Mouse (Mus musculus): ENCODE results near the gene Slc9a1. TPM values are rescaled to one million over a fixed set of nuclear protein-coding genes. Genes with fewer than 3 reads are reported as not detected.

The Slc9a1 gene
- polyA plus RNA-seq, 1 experiment from 2014 or later: 1.8 TPM

DNA sequence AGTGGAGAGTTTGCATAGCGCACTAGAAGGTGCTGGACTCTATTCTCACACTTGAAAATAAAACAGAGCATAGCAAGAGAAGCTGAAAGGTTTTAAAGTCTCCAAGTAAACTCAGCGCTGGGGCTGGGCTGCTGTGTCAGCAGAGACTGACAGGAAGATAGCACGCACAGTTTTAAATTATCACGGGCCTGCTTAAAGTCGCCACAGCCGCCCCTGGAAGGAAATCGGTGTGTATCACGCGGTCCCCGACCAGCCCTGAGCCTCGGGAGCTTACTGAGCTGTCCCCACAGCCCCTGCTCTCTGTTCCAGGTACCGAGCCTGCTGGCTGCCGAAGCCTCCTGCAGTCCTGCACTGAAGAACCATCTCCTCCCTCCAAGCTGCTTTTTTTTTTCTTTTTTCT is 32.5 kb downstream of the Slc9a1 start:
- ATAC-seq (no peak), DNase-seq (no peak)
- Histone ChIP-seq H3K9ac (replicated peaks) (peak overlapping the region; percentile 34; the same call in 1 of the 2 replicates), H3K27me3 (ENCODE audit: insufficient read depth, low read length) (no peaks in the 10 kb centered on the region), H3K4me3 (ENCODE audit: low read depth, low read length) (no peak overlapping the region), H3K27ac (ENCODE audit: low read depth) (peak overlapping the region; percentile 22; the same call in 1 of the 2 replicates), H3K4me1 (ENCODE audit: insufficient read depth) (peaks cover 21% of the 10 kb centered on the region), H3K9me3 (ENCODE audit: low read length) (no peaks in the 10 kb centered on the region), H3K36me3 (replicated peaks; ENCODE audit: insufficient read depth, low read length) (peaks cover 2% of the 10 kb centered on the region; the same call in 1 of the 2 replicates), H3K4me2 (ENCODE audit: low read depth, low read length) (peak overlapping the region; percentile 4; the same call in 1 of the 2 replicates)
- 30% methylated on average over 13 of the region's 13 CpGs for WGBS (ENCODE audit: insufficient replicate concordance)
- TF ChIP-seq EP300 (IDR thresholded peaks at IDR 0.05; ENCODE audit: low read depth) (no peak), CTCF (IDR thresholded peaks at IDR 0.05; ENCODE audit: low read depth) (no peak)

DNA sequence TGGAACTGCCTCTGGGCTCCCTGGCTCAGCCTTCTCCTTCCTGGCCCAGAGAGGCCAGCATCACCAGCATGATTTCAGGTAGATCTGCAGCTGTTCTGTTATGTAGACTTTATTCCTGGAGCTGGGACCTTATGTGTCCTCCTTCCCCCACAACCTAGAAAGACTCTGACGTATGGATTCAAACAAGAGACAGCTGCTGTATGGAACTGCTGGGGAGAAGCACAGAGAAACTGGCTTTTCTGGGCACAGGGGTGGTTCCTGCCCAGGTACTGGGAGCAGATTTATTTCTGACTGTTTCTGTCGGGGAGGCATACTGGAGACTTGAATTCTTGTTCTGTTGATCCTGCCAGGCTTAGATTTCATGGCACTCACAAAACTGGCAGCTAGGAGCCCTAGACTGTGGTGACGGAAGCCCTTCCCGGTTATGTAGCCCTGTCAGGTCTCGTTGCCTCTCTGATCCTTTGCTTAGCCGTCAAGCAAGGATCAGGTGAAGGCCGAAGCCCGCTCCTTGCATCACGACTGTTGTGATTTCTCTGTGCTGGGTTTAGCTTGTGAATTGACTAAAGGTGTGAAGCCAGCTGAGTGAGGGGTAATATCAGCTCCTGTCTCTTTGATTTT is 34.2 kb downstream of the Slc9a1 start:
- Histone ChIP-seq H3K4me2 (ENCODE audit: low read depth, low read length) (no peak overlapping the region), H3K9me3 (ENCODE audit: low read length) (no peaks in the 10 kb centered on the region), H3K27me3 (ENCODE audit: insufficient read depth, low read length) (no peaks in the 10 kb centered on the region), H3K4me1 (ENCODE audit: insufficient read depth) (peaks cover 10% of the 10 kb centered on the region; the same call in 1 of the 2 replicates), H3K36me3 (replicated peaks; ENCODE audit: insufficient read depth, low read length) (peaks cover 2% of the 10 kb centered on the region; the same call in 1 of the 2 replicates), H3K4me3 (ENCODE audit: low read depth, low read length) (no peak overlapping the region), H3K9ac (replicated peaks) (no peak overlapping the region), H3K27ac (ENCODE audit: low read depth) (no peak overlapping the region)
- TF ChIP-seq CTCF (IDR thresholded peaks at IDR 0.05; ENCODE audit: low read depth) (no peak), EP300 (IDR thresholded peaks at IDR 0.05; ENCODE audit: low read depth) (no peak)
- DNase-seq: no peak
- WGBS (ENCODE audit: insufficient replicate concordance): 90% methylated on average over 9 of the region's 9 CpGs
- ATAC-seq: no peak

DNA sequence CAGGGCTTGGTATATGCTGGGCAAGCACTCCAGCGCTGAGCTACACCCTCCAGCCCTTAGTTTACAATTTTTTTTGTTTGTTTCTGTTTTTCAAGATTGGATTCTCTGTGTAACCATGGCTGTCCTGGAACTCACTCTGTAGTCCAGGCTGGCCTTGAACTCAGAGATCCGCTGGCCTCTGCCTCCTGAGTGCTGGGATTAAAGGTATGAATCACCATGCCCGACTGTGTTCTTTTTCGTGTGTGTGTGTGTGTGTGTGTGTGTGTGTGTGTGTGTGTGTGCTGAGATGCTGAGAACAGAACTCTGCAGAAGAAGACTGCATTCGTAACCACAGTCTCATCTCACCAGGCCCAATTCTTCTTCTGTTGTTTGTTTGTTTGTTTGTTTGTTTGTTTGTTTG is 34.8 kb downstream of the Slc9a1 start:
- Histone ChIP-seq H3K27ac (ENCODE audit: low read depth) (no peak overlapping the region), H3K36me3 (replicated peaks; ENCODE audit: insufficient read depth, low read length) (peaks cover 2% of the 10 kb centered on the region; the same call in 1 of the 2 replicates), H3K9me3 (ENCODE audit: low read length) (no peaks in the 10 kb centered on the region), H3K9ac (replicated peaks) (no peak overlapping the region), H3K27me3 (ENCODE audit: insufficient read depth, low read length) (no peaks in the 10 kb centered on the region), H3K4me2 (ENCODE audit: low read depth, low read length) (no peak overlapping the region), H3K4me1 (ENCODE audit: insufficient read depth) (0 out of 2 replicates have a peak, but pooled peaks cover 8% of the 10 kb centered on the region), H3K4me3 (ENCODE audit: low read depth, low read length) (no peak overlapping the region)
- TF ChIP-seq EP300 (IDR thresholded peaks at IDR 0.05; ENCODE audit: low read depth) (no peak), CTCF (IDR thresholded peaks at IDR 0.05; ENCODE audit: low read depth) (no peak)
- ATAC-seq (no peak), DNase-seq (no peak)
- 87% methylated on average over 5 of the region's 5 CpGs for WGBS (ENCODE audit: insufficient replicate concordance)

DNA sequence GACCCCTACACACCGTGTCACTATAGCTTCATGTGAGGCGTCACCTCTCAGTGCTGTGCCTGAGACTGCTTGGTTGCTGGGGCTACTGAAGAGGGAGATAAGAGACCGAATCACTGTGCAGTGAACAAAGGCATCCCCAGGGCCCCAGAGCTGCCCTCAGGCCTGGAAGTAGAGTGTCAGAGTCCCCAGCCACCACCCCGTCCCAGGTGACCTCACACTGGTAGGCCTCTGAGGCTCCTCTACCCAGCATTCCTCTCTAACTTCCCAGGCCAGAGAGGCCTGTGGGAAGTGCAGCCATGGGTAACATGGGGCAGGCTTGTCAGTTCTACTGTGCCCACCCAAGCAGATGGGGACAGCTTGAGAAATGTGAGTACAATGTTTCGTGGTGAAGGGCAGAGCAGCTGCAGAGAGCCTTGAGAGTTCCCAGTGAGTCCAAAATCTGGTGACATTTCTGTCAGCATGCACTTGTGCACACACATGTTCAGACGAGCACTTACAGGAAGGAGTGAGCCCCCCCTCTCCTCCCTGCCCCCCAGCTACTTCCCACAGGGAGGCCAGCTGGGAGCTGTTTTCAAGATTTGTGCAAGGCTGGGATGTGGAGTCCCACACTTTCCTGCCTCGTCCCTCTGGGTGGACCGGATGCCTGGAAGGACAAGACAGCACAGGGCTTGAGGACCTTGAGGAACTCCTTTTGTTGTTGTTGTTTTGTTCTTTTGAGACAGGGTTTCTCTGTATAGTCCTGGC is 37.0 kb downstream of the Slc9a1 start:
- H3K4me1 ChIP-seq (ENCODE audit: insufficient read depth): 0 out of 2 replicates have a peak, but pooled peaks cover 7% of the 10 kb centered on the region
- TF ChIP-seq EP300 (IDR thresholded peaks at IDR 0.05; ENCODE audit: low read depth) (no peak), CTCF (IDR thresholded peaks at IDR 0.05; ENCODE audit: low read depth) (no peak)
- ATAC-seq: no peak
- no peak overlapping the region for H3K4me3 ChIP-seq (ENCODE audit: low read depth, low read length)
- peaks cover 2% of the 10 kb centered on the region; the same call in 1 of the 2 replicates for H3K36me3 ChIP-seq (replicated peaks; ENCODE audit: insufficient read depth, low read length)
- no peak overlapping the region for H3K9ac ChIP-seq (replicated peaks)
- 72% methylated on average over 8 of the region's 8 CpGs for WGBS (ENCODE audit: insufficient replicate concordance)
- no peaks in the 10 kb centered on the region for H3K27me3 ChIP-seq (ENCODE audit: insufficient read depth, low read length)
- no peak overlapping the region for H3K27ac ChIP-seq (ENCODE audit: low read depth)
- no peaks in the 10 kb centered on the region for H3K9me3 ChIP-seq (ENCODE audit: low read length)
- H3K4me2 ChIP-seq (ENCODE audit: low read depth, low read length): no peak overlapping the region
- DNase-seq: no peak

DNA sequence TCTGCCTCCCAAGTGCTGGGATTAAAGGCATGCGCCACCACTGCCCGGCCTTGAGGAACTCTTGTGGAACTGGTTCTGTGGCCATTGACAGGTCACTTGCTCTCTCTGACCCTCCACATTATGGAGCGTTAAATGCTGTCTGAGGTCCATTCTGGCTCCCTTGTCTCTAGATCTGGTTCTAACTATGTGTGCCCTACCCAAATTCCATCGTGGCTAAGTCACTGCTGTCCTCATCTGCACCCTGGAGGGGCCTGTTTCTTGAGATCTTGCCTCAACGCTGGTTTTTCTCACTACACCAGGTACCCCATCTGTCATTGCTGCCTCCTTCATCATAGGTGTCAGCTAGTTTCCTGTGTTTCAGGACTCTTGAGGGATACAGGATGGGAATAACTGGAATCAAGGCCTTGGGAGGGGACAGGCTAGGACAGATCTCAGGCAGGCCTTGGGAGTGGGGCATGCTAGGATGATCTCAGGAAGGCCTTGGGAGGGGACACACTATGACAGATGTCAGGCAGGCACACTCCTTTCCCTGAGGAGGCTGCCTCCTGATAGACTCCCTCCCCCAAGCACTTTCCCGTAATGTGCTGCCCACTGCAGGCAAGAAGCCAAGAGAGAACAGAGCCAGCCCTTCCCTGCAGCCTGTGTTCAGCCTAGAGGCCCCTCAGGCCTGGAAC is 37.7 kb downstream of the Slc9a1 start:
- ATAC-seq (no peak), DNase-seq (no peak)
- no peak for TF ChIP-seq EP300 (IDR thresholded peaks at IDR 0.05; ENCODE audit: low read depth)
- TF ChIP-seq CTCF (IDR thresholded peaks at IDR 0.05; ENCODE audit: low read depth): no peak
- Histone ChIP-seq H3K27ac (ENCODE audit: low read depth) (no peak overlapping the region), H3K9ac (replicated peaks) (no peak overlapping the region), H3K9me3 (ENCODE audit: low read length) (no peaks in the 10 kb centered on the region), H3K36me3 (replicated peaks; ENCODE audit: insufficient read depth, low read length) (peaks cover 8% of the 10 kb centered on the region; the same call in 1 of the 2 replicates), H3K4me3 (ENCODE audit: low read depth, low read length) (no peak overlapping the region), H3K4me1 (ENCODE audit: insufficient read depth) (peaks cover 3% of the 10 kb centered on the region; the same call in 1 of the 2 replicates), H3K27me3 (ENCODE audit: insufficient read depth, low read length) (no peaks in the 10 kb centered on the region), H3K4me2 (ENCODE audit: low read depth, low read length) (no peak overlapping the region)
- 73% methylated on average over 6 of the region's 6 CpGs for WGBS (ENCODE audit: insufficient replicate concordance)

DNA sequence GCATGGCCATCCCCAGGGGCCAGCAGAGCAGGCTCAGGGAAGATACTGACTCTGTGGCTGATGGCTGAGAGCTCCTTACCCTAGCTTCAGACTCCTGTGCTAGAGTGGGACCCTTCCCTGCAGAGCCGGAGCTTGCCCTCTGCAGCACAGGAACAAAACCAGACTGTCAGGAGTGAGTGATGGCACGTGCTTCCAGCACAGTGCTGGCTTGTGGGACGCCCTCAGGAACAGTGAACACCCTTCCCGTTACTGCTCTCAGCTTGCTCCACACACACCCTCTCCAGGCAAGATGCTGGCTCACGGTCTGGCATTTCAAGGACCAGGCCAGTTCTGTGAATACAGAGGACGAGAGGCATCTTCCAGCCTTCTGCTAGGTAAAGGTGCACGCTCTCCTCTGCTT is 38.5 kb downstream of the Slc9a1 start:
- peaks cover 8% of the 10 kb centered on the region for H3K4me1 ChIP-seq (ENCODE audit: insufficient read depth)

More for the DNA sequence above, 38.5 kb downstream of the Slc9a1 start:
- Histone ChIP-seq H3K27me3 (ENCODE audit: insufficient read depth, low read length) (no peaks in the 10 kb centered on the region), H3K27ac (ENCODE audit: low read depth) (no peak overlapping the region), H3K4me3 (ENCODE audit: low read depth, low read length) (no peak overlapping the region), H3K9ac (replicated peaks) (no peak overlapping the region), H3K9me3 (ENCODE audit: low read length) (no peaks in the 10 kb centered on the region), H3K36me3 (replicated peaks; ENCODE audit: insufficient read depth, low read length) (peaks cover 12% of the 10 kb centered on the region; the same call in 1 of the 2 replicates), H3K4me2 (ENCODE audit: low read depth, low read length) (no peak overlapping the region)
- ATAC-seq: no peak
- TF ChIP-seq CTCF (IDR thresholded peaks at IDR 0.05; ENCODE audit: low read depth): no peak
- TF ChIP-seq EP300 (IDR thresholded peaks at IDR 0.05; ENCODE audit: low read depth): no peak
- 78% methylated on average over 7 of the region's 7 CpGs for WGBS (ENCODE audit: insufficient replicate concordance)
- DNase-seq: no peak
